Mouse (Mus musculus) intestine, embryonic 14.5 days (tissue): Measurements from ENCODE around the gene Atp1b2. TPM values are rescaled to one million over a fixed set of nuclear protein-coding genes. Genes with fewer than 3 reads are reported as not detected.

ENCODE experiments used
- ATAC-seq: fragments of 200-750 bp; cut with Nextera tagmentation; replicated peaks from 2 replicates; pipeline ENCODE4 v1.8.0; 2017; ENCODE audit warnings: low read depth, moderate number of reproducible peaks, moderate TSS enrichment, moderate library complexity; ENCODE audit not compliant: low FRiP score, low TSS enrichment
- DNase-seq: peaks from one replicate; pipeline ENCODE4 v3.0.0-alpha.2; 2018; ENCODE audit warnings: low spot score
- H3K27ac ChIP-seq: fragments of 300-500 bp; sonication (generic); 2 replicates; pipeline ENCODE4 v1.5.1; 2014; ENCODE audit warnings: low read depth, mild to moderate bottlenecking, control low read depth
- H3K27me3 ChIP-seq: fragments of 300-500 bp; sonication (generic); replicated peaks from 2 replicates; pipeline ENCODE4 v1.6.1; 2014; ENCODE audit warnings: low read length, control low read depth; ENCODE audit not compliant: control insufficient read depth, insufficient read depth
- H3K36me3 ChIP-seq: fragments of 300-500 bp; sonication (generic); 2 replicates; pipeline ENCODE4 v1.6.1; 2014; ENCODE audit warnings: low read length, control low read depth; ENCODE audit not compliant: control insufficient read depth, insufficient read depth
- H3K4me1 ChIP-seq: fragments of 300-500 bp; sonication (generic); replicated peaks from 2 replicates; pipeline ENCODE4 v1.6.1; 2014; ENCODE audit warnings: low read length, control low read depth, mixed read lengths; ENCODE audit not compliant: control insufficient read depth, insufficient read depth
- H3K4me2 ChIP-seq: fragments of 300-500 bp; sonication (generic); 2 replicates; pipeline ENCODE4 v1.6.1; 2014; ENCODE audit warnings: low read length
- H3K4me3 ChIP-seq: fragments of 300-500 bp; sonication (generic); 2 replicates; pipeline ENCODE4 v1.5.1; 2014; ENCODE audit warnings: low read depth, low read length, control low read depth, mixed read lengths
- H3K9ac ChIP-seq: fragments of 300-500 bp; sonication (generic); 2 replicates; pipeline ENCODE4 v1.6.1; 2014; ENCODE audit warnings: mild to moderate bottlenecking, low read length
- H3K9me3 ChIP-seq: fragments of 300-500 bp; sonication (generic); 2 replicates; pipeline ENCODE4 v1.6.1; 2016; ENCODE audit warnings: low read length, control low read depth; ENCODE audit not compliant: control insufficient read depth
- WGBS: fragments of 180-500 bp; shearing (Covaris S2); extraction: QIAGEN DNeasy Blood & Tissue Kit; methylation state at CpG from one replicate; pipeline ENCODE4 v1.1.7; 2014; 5-methylcytosine and 5-hydroxymethylcytosine counted together
- polyA plus RNA-seq: library from polyadenylated mRNA; unstranded; fragments of >200 nt; fragmentation: Nextera tagmentation; extraction: Ambion mirVana; gene quantifications from 2 replicates; pipeline ENCODE4 v1.2.1, GENCODE M21; 2014

The Atp1b2 gene
- polyA plus RNA-seq, 1 experiment from 2014 or later: 7.3 TPM

DNA sequence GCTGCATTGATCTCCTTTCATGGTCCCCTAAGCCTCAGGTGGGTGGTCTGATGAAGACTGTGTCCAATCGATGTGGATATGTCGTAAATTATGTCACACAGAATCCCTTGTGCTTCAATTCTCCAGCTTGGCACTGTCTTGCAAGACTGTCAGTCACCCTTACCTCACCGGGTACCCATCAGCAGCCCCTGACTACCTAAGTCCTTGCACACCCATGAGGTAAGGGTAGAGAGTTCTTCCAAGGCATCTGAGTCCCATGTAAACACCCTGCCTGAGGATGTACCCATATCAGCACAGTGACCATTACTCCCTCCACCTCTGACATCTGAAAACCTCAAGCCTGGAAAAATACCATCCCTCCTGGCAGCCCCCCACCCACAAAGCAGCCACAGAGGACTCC, 1.4 kb downstream of the Atp1b2 start:
- H3K9me3 ChIP-seq: no peaks in the 10 kb centered on the region
- H3K4me2 ChIP-seq: peak overlapping the region; percentile 100
- H3K4me3 ChIP-seq: peak overlapping the region; percentile 59
- DNase-seq (no peak), ATAC-seq (no peak)
- H3K36me3 ChIP-seq: no peaks in the 10 kb centered on the region
- H3K4me1 ChIP-seq: peaks cover 42% of the 10 kb centered on the region
- peak overlapping the region; percentile 53 for H3K9ac ChIP-seq
- no peak overlapping the region for H3K27ac ChIP-seq
- 0 out of 2 replicates have a peak, but pooled peaks cover 11% of the 10 kb centered on the region for H3K27me3 ChIP-seq
- 59% methylated on average over 3 of the region's 3 CpGs for WGBS

DNA sequence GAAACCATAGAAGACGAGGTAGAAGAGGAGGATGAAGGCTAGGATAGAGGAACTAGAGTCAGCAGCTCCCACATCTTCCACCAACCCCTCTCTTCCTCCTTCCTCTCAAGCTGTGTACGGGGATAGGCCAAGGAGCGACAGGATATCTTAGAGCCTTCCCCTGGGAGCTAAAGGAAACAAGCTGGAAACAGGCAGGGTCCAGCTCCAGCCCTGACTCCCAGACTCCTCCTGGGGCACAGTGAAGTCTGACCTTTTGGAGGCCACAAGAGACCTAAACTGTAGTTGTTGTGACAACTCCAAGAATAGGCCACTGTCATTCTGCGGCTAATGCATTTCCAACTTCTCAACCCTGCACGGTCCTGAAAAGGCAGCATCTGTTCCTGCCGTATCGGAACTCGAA, 2.2 kb downstream of the Atp1b2 start:
- Histone ChIP-seq H3K9ac (no peak overlapping the region), H3K4me3 (no peak overlapping the region), H3K4me1 (peaks cover 45% of the 10 kb centered on the region), H3K4me2 (no peak overlapping the region), H3K9me3 (no peaks in the 10 kb centered on the region), H3K36me3 (no peaks in the 10 kb centered on the region), H3K27me3 (0 out of 2 replicates have a peak, but pooled peaks cover 11% of the 10 kb centered on the region), H3K27ac (no peak overlapping the region)
- DNase-seq (no peak), ATAC-seq (no peak)
- WGBS: 80% methylated on average over 8 of the region's 8 CpGs

- no peak for ATAC-seq
- 0 out of 2 replicates have a peak, but pooled peaks cover 11% of the 10 kb centered on the region for H3K27me3 ChIP-seq
- H3K27ac ChIP-seq: no peak overlapping the region
- H3K4me2 ChIP-seq: no peak overlapping the region
- peaks cover 45% of the 10 kb centered on the region for H3K4me1 ChIP-seq
- no peaks in the 10 kb centered on the region for H3K36me3 ChIP-seq
- H3K9ac ChIP-seq: no peak overlapping the region
- whole genome bisulfite sequencing: 61% methylated on average over 3 of the region's 3 CpGs
- no peak overlapping the region for H3K4me3 ChIP-seq
- DNase-seq: no peak
- H3K9me3 ChIP-seq: no peaks in the 10 kb centered on the region
These were observed 4.0 kb downstream of the Atp1b2 start for GRCm38 (mm10) chr11:69601768-69602167.

DNA sequence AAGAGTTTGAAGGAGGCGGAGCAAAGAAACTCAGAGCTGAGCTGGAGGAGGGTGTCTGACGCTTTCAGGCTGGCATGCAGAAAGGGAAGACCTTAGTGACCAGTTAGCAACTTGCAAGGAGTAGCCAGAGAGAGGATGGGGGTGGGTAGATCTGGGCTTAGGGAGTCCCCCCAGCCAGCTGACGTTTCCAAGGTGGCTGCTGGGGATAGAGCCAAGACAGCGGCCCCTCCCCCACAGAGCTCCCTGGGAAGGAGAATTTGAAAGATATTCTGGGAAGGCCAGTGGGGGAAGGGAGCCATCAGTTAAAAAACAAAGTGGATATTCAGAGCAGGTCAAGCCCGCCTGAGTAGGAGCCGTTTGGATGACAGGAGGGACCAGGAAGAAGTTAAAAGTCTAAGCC, 5.6 kb downstream of the Atp1b2 start:
- Histone ChIP-seq H3K4me2 (peak overlapping the region; percentile 18), H3K4me3 (no peak overlapping the region), H3K27ac (peak overlapping the region; percentile 70; the same call in 1 of the 2 replicates), H3K27me3 (0 out of 2 replicates have a peak, but pooled peaks cover 8% of the 10 kb centered on the region), H3K9ac (no peak overlapping the region), H3K4me1 (peaks cover 41% of the 10 kb centered on the region), H3K36me3 (no peaks in the 10 kb centered on the region), H3K9me3 (no peaks in the 10 kb centered on the region)
- WGBS: 10% methylated on average over 6 of the region's 6 CpGs
- DNase-seq (peak; percentile 75), ATAC-seq (no peak; the same call in 1 of the 2 replicates)

DNA sequence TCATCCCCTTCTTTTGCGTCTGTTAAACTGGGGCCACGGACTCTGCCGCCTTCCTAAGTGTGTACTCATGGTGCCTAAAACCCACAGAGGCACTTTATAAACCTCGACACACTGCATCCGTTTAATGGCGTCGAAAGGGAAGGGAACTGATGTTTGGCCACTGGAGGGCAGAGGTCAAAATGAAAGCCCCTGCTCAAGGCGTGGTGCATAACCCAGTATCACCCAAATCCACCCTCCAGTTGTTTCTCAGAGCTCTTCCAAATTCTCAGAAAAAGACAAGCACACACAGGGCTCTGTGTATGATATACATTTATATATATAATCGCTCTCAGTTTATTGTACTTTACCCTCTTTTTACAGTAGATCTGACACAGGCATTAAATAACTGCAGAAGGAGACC, 6.3 kb downstream of the Atp1b2 start:
- no peak for ATAC-seq
- WGBS: 9% methylated on average over 9 of the region's 9 CpGs
- peak overlapping the region; percentile 70; the same call in 1 of the 2 replicates for H3K27ac ChIP-seq

GRCm38 (mm10) chr11:69594853-69595252, 10.9 kb downstream of the Atp1b2 start:
- ATAC-seq (no peak), DNase-seq (no peak)
- Histone ChIP-seq H3K36me3 (peaks cover 40% of the 10 kb centered on the region), H3K9ac (no peak overlapping the region), H3K9me3 (no peaks in the 10 kb centered on the region), H3K4me2 (no peak overlapping the region), H3K4me1 (peaks cover 8% of the 10 kb centered on the region; the same call in 1 of the 2 replicates), H3K27me3 (no peaks in the 10 kb centered on the region), H3K4me3 (no peak overlapping the region), H3K27ac (no peak overlapping the region)
- WGBS: 92% methylated on average over 6 of the region's 6 CpGs

More for the DNA sequence above, 6.3 kb downstream of the Atp1b2 start:
- H3K4me2 ChIP-seq: peak overlapping the region; percentile 18
- DNase-seq: no peak
- H3K36me3 ChIP-seq: 0 out of 2 replicates have a peak, but pooled peaks cover 4% of the 10 kb centered on the region
- H3K4me1 ChIP-seq: peaks cover 34% of the 10 kb centered on the region
- H3K4me3 ChIP-seq: no peak overlapping the region
- H3K9ac ChIP-seq: no peak overlapping the region
- H3K27me3 ChIP-seq: 0 out of 2 replicates have a peak, but pooled peaks cover 5% of the 10 kb centered on the region
- H3K9me3 ChIP-seq: no peaks in the 10 kb centered on the region

DNA sequence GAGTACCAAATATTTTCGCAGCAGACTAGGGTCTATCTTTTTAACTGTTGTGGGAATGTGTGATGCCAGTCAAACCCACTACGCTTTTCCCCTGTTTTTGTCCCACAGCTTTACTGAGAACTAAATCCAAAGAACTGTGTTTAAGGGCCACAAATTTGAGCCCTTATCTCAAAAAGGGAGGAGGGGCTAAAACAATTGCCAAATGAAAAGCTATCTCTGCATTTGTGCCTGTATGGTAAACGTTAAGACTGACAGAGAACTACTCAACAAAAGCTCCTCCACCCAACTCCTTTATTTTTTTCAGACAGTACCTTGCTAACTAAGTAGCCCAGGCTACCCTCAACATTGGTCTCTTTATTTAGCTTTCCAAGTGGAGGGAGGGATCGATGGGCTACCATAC, 12.9 kb downstream of the Atp1b2 start:
- Histone ChIP-seq H3K4me1 (no peaks in the 10 kb centered on the region), H3K27me3 (no peaks in the 10 kb centered on the region), H3K9ac (no peak overlapping the region), H3K36me3 (peaks cover 60% of the 10 kb centered on the region), H3K4me2 (no peak overlapping the region), H3K4me3 (no peak overlapping the region), H3K27ac (no peak overlapping the region), H3K9me3 (no peaks in the 10 kb centered on the region)
- 93% methylated on average over 4 of the region's 4 CpGs for WGBS
- ATAC-seq: no peak
- no peak for DNase-seq

- WGBS: 84% methylated on average over 7 of the region's 7 CpGs
- H3K36me3 ChIP-seq: peaks cover 68% of the 10 kb centered on the region
- H3K9me3 ChIP-seq: no peaks in the 10 kb centered on the region
- DNase-seq (no peak), ATAC-seq (no peak)
- no peaks in the 10 kb centered on the region for H3K4me1 ChIP-seq
- no peak overlapping the region for H3K4me3 ChIP-seq
- H3K4me2 ChIP-seq: no peak overlapping the region
- no peaks in the 10 kb centered on the region for H3K27me3 ChIP-seq
- no peak overlapping the region for H3K27ac ChIP-seq
- H3K9ac ChIP-seq: no peak overlapping the region
These were observed 13.7 kb downstream of the Atp1b2 start for GRCm38 (mm10) chr11:69591899-69592637.

DNA sequence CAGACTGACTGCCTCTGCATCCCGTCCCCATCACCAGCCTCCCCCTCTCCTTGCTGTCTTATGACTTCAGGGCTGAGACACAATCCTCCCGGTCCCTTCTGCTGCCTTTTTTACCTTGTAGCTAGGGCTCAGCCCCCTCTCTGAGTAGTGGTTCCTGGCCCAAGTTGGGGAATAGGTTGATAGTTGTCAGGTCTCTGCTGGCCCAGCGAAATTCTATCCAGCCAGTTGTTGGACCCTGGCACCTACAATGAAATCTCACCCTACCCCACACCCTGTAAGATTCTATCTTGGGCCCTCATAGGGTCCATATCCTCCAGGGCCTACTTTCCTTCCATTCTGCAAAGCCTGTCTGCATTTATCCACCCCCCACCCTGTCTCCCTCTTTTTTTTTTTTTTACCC, 14.3 kb downstream of the Atp1b2 start:
- H3K9ac ChIP-seq: no peak overlapping the region
- H3K36me3 ChIP-seq: peaks cover 74% of the 10 kb centered on the region

More for the DNA sequence above, 14.3 kb downstream of the Atp1b2 start:
- Histone ChIP-seq H3K9me3 (no peaks in the 10 kb centered on the region), H3K27ac (no peak overlapping the region), H3K27me3 (no peaks in the 10 kb centered on the region), H3K4me2 (no peak overlapping the region), H3K4me1 (no peaks in the 10 kb centered on the region), H3K4me3 (no peak overlapping the region)
- ATAC-seq (no peak), DNase-seq (no peak)
- 92% methylated on average over 3 of the region's 3 CpGs for WGBS
